Mouse (Mus musculus) CH12.LX (cell line): ENCODE measurements around the gene Dhrs11. TPM values are rescaled to one million over a fixed set of nuclear protein-coding genes. Genes with fewer than 3 reads are reported as not detected.

Source experiments
- DNase-seq: peaks from one replicate; pipeline ENCODE4 v3.0.0-alpha.2; 2013; ENCODE audit errors: extremely low read depth
- H3K27ac ChIP-seq: 2 replicates; pipeline ENCODE4 v1.5.1; 2012; ENCODE audit warnings: low read depth, mild to moderate bottlenecking, control low read depth, moderate library complexity; ENCODE audit not compliant: insufficient read depth
- H3K27me3 ChIP-seq: replicated peaks from 2 replicates; pipeline ENCODE3; 2012; ENCODE audit warnings: inconsistent platforms
- H3K36me3 ChIP-seq, 2 experiments: replicated peaks in 1 of 2; 2 replicates each; pipeline versions ENCODE3 to v1.6.1; 2012; ENCODE audit warnings: inconsistent platforms in 1 of 2, low read length in 1 of 2, mild to moderate bottlenecking in 1 of 2, mixed read lengths in 1 of 2, moderate library complexity in 1 of 2; ENCODE audit not compliant: control insufficient read depth in 1 of 2, insufficient read depth in 1 of 2
- H3K4me1 ChIP-seq, 2 experiments: 2 replicates each; pipeline ENCODE4 v1.6.1; 2012; ENCODE audit warnings: inconsistent platforms in 1 of 2, moderate library complexity in 1 of 2; ENCODE audit not compliant: insufficient read depth in 2 of 2, control insufficient read depth in 1 of 2
- H3K4me2 ChIP-seq: 2 replicates; pipeline ENCODE4 v1.6.1; 2012; ENCODE audit warnings: low read depth, mild to moderate bottlenecking, control low read depth; ENCODE audit not compliant: poor library complexity, insufficient read depth, severe bottlenecking
- H3K4me3 ChIP-seq, 3 experiments: fragments of 150-350 bp in 1 of 3; sonication (generic) in 1 of 3; replicated peaks in 1 of 3; 2 replicates each; pipeline versions ENCODE3 to v1.5.1; 2011 to 2012; ENCODE audit warnings: low read depth in 2 of 3, low read length in 2 of 3, mild to moderate bottlenecking in 2 of 3, moderate library complexity in 2 of 3, control low read depth in 1 of 3, improper control_type of control experiment in 1 of 3, inconsistent platforms in 1 of 3, mixed read lengths in 1 of 3; ENCODE audit not compliant: poor library complexity in 1 of 3
- H3K79me2 ChIP-seq: replicated peaks from 2 replicates; pipeline ENCODE4 v1.6.1; 2012; ENCODE audit warnings: mild to moderate bottlenecking, moderate library complexity; ENCODE audit not compliant: control insufficient read depth, poor library complexity, insufficient read depth, severe bottlenecking; ENCODE audit errors: extremely low read depth
- H3K9ac ChIP-seq: 2 replicates; pipeline ENCODE4 v1.6.1; 2012; ENCODE audit warnings: low read depth, mild to moderate bottlenecking, control low read depth, moderate library complexity; ENCODE audit not compliant: insufficient read depth
- H3K9me3 ChIP-seq: replicated peaks from 2 replicates; pipeline ENCODE3; 2012; ENCODE audit warnings: low read length, inconsistent platforms, mixed read lengths
- BHLHE40 ChIP-seq: IDR thresholded peaks from 2 replicates; pipeline ENCODE4 v1.6.1; 2011; ENCODE audit warnings: mild to moderate bottlenecking, low read depth, low read length, improper control_type of control experiment
- CHD2 ChIP-seq: IDR thresholded peaks from 2 replicates; pipeline ENCODE4 v1.6.1; 2011; ENCODE audit warnings: low read length, improper control_type of control experiment
- CTCF ChIP-seq, 2 experiments: IDR thresholded peaks in 1 of 2; conservative IDR thresholded peaks in 1 of 2; 2 replicates each; pipeline ENCODE4 v1.5.1; 2011 to 2012; ENCODE audit warnings: low read depth in 2 of 2, low read length in 2 of 2, improper control_type of control experiment in 1 of 2, inconsistent platforms in 1 of 2, mild to moderate bottlenecking in 1 of 2, moderate library complexity in 1 of 2
- ELF1 ChIP-seq: IDR thresholded peaks from 2 replicates; pipeline ENCODE4 v1.6.1; 2014; ENCODE audit warnings: low read depth, mild to moderate bottlenecking, inconsistent platforms, low read length, improper control_type of control experiment
- GABPA ChIP-seq: IDR thresholded peaks from 2 replicates; pipeline ENCODE4 v1.6.1; 2012; ENCODE audit warnings: low read depth, low read length, improper control_type of control experiment, inconsistent platforms; ENCODE audit not compliant: insufficient replicate concordance
- IRF4 ChIP-seq: IDR thresholded peaks from 2 replicates; pipeline ENCODE4 v1.6.1; 2014; ENCODE audit warnings: low read depth, mild to moderate bottlenecking, inconsistent platforms, low read length, improper control_type of control experiment
- MXI1 ChIP-seq: IDR thresholded peaks from 2 replicates; pipeline ENCODE4 v1.6.1; 2011; ENCODE audit warnings: mild to moderate bottlenecking, low read depth, low read length, improper control_type of control experiment
- MYC ChIP-seq: IDR thresholded peaks from 2 replicates; pipeline ENCODE4 v1.6.1; 2011; ENCODE audit warnings: low read depth, mild to moderate bottlenecking, improper control_type of control experiment, low read length
- NRF1 ChIP-seq: IDR thresholded peaks from 2 replicates; pipeline ENCODE4 v1.6.1; 2014; ENCODE audit warnings: low read depth, mild to moderate bottlenecking, inconsistent platforms, low read length, improper control_type of control experiment, moderate library complexity
- PAX5 ChIP-seq: IDR thresholded peaks from 2 replicates; pipeline ENCODE4 v1.6.1; 2012; ENCODE audit warnings: low read length, inconsistent platforms, mixed read lengths
- POLR2A ChIP-seq: IDR thresholded peaks from 2 replicates; pipeline ENCODE4 v1.6.1; 2011; ENCODE audit warnings: low read depth, mild to moderate bottlenecking, improper control_type of control experiment, low read length
- RAD21 ChIP-seq: IDR thresholded peaks from 2 replicates; pipeline ENCODE4 v1.6.1; 2011; ENCODE audit warnings: low read depth, mild to moderate bottlenecking, low read length, improper control_type of control experiment, moderate library complexity
- SMC3 ChIP-seq: IDR thresholded peaks from 2 replicates; pipeline ENCODE4 v1.6.1; 2011; ENCODE audit warnings: low read depth, low read length, improper control_type of control experiment
- TBP ChIP-seq: conservative IDR thresholded peaks from 2 replicates; pipeline ENCODE4 v1.6.1; 2011; ENCODE audit warnings: low read depth, low read length, improper control_type of control experiment
- UBTF ChIP-seq: IDR thresholded peaks from 2 replicates; pipeline ENCODE4 v1.6.1; 2012; ENCODE audit warnings: low read depth, mild to moderate bottlenecking, inconsistent platforms, low read length, improper control_type of control experiment, moderate library complexity
- USF1 ChIP-seq: IDR thresholded peaks from 2 replicates; pipeline ENCODE4 v1.6.1; 2014; ENCODE audit warnings: low read depth, mild to moderate bottlenecking, inconsistent platforms, low read length, improper control_type of control experiment
- dilution Hi-C: fragments of 300-500 bp; cut with MboI; formaldehyde crosslinking; loops from 2 replicates; pipeline ENCODE4 v1.14.3; 2020; ENCODE audit warnings: low sequenced_read_pairs; ENCODE audit not compliant: extremely low pct_unique_long_range_greater_than_20kb, extremely low pct_ligation_motif_present
- in situ Hi-C: fragments of 300-500 bp; cut with MboI; formaldehyde crosslinking; loops from 3 replicates; pipeline ENCODE4 v1.14.3; 2019; ENCODE audit warnings: low sequenced_read_pairs, low pct_ligation_motif_present, low pct_unique_long_range_greater_than_20kb, mixed read lengths
- polyA plus RNA-seq: library from polyadenylated mRNA; unstranded; fragments of >175 nt; gene quantifications from 2 replicates; pipeline ENCODE4 v1.2.1, GENCODE M21; 2012; ENCODE audit warnings: low read depth; ENCODE audit not compliant: insufficient read length
- total RNA-seq, 2 experiments: library from RNA; depleted of rRNA; stranded (reverse); fragments of 300-350 nt in 1 of 2; fragments of >200 nt in 1 of 2; gene quantifications; 2 replicates each; pipeline ENCODE4 v1.2.3; 2012 to 2014

The Dhrs11 gene
- total and polyA plus RNA-seq, 3 experiments = 6.1 to 17.1 (median 8.3) TPM

- H3K4me2 ChIP-seq = no peak overlapping the region
- H3K9me3 ChIP-seq = peaks cover 4% of the 10 kb centered on the region
- H3K79me2 ChIP-seq = no peaks in the 10 kb centered on the region
- no peak overlapping the region for H3K9ac ChIP-seq
- peak; percentile 79; the same call in 1 of the 2 replicates for TF ChIP-seq MYC
- TF ChIP-seq UBTF = no peak
- peak; percentile 78 for TF ChIP-seq SMC3
- TF ChIP-seq ELF1 = no peak
- no peak for TF ChIP-seq MXI1
- peak; percentile 91 to 95 for TF ChIP-seq CTCF (conservative IDR thresholded peaks at IDR 0.05 in 1 of 2, IDR thresholded peaks at IDR 0.05 in 1 of 2; ENCODE audit: low read depth in 2 of 2, low read length in 2 of 2)
- TF ChIP-seq CHD2 = no peak
- peak; percentile 49; the same call in 1 of the 2 replicates for TF ChIP-seq NRF1
- TF ChIP-seq RAD21 = peak; percentile 87
- no peak overlapping the region for H3K4me3 ChIP-seq
- in situ Hi-C loops (loop anchor here (5.0 kb wide), 1 partner anchor 375 kb away; no protein-coding TSS in a partner anchor), dilution Hi-C loops (no loop called here)
- peaks cover 0 to 9% of the 10 kb centered on the region in 2 experiments; a peak in 2 of 4 replicates for H3K4me1 ChIP-seq
- peaks cover 63% of the 10 kb centered on the region for H3K27me3 ChIP-seq
- H3K36me3 ChIP-seq = no peaks in the 10 kb centered on the region
- peak; percentile 86 for DNase-seq
- H3K27ac ChIP-seq = no peak overlapping the region
Observed at GRCm38 (mm10) chr11:84797627-84798353, 31.0 kb downstream of the Dhrs11 start.

- no peak for DNase-seq
- TF ChIP-seq BHLHE40 (no peak), USF1 (no peak), IRF4 (no peak), PAX5 (no peak), POLR2A (no peak), ELF1 (no peak), GABPA (no peak), MXI1 (no peak), TBP (no peak)
- TF ChIP-seq, all 38 proteins: peak for 0
- Histone ChIP-seq H3K9me3 (peaks cover 4% of the 10 kb centered on the region), H3K36me3 (no peaks in the 10 kb centered on the region), H3K9ac (no peak overlapping the region), H3K79me2 (no peaks in the 10 kb centered on the region), H3K4me3 (no peak overlapping the region), H3K4me1 (peaks cover 0 to 9% of the 10 kb centered on the region in 2 experiments; a peak in 2 of 4 replicates), H3K27ac (no peak overlapping the region), H3K27me3 (peaks cover 63% of the 10 kb centered on the region), H3K4me2 (no peak overlapping the region)
- dilution Hi-C loops = no loop called here
- in situ Hi-C loops = loop anchor here (5.0 kb wide), 1 partner anchor 375 kb away; no protein-coding TSS in a partner anchor
Observed at GRCm38 (mm10) chr11:84797026-84797425, 31.8 kb downstream of the Dhrs11 start.
